Mouse (Mus musculus) ES-Bruce4 (cell line): ENCODE data around the gene Rims4. TPM values are rescaled to one million over a fixed set of nuclear protein-coding genes. Genes with fewer than 3 reads are reported as not detected.

ENCODE experiments used
- H3K27ac ChIP-seq: 2 replicates; pipeline ENCODE4 v1.5.1; 2012; ENCODE audit warnings: low read length, inconsistent platforms; ENCODE audit not compliant: insufficient read depth
- H3K27me3 ChIP-seq: 2 replicates; pipeline ENCODE4 v1.6.1; 2012; ENCODE audit warnings: mild to moderate bottlenecking, low read length, inconsistent platforms; ENCODE audit not compliant: control insufficient read depth, poor library complexity, insufficient read depth, severe bottlenecking
- H3K36me3 ChIP-seq: 2 replicates; pipeline ENCODE4 v1.6.1; 2012; ENCODE audit warnings: inconsistent platforms, mild to moderate bottlenecking, low read length, moderate library complexity; ENCODE audit not compliant: control insufficient read depth, poor library complexity, insufficient read depth, severe bottlenecking
- H3K4me1 ChIP-seq: one replicate; pipeline ENCODE4 v1.8.1; 2011; ENCODE audit warnings: low read length; ENCODE audit not compliant: control insufficient read depth, insufficient read depth
- H3K4me3 ChIP-seq: 2 replicates; pipeline ENCODE4 v1.5.1; 2011; ENCODE audit warnings: low read depth, mild to moderate bottlenecking, low read length
- H3K9ac ChIP-seq: 2 replicates; pipeline ENCODE4 v1.6.1; 2012; ENCODE audit warnings: low read depth, mild to moderate bottlenecking, inconsistent platforms; ENCODE audit not compliant: poor library complexity, severe bottlenecking
- H3K9me3 ChIP-seq: replicated peaks from 2 replicates; pipeline ENCODE4 v1.6.1; 2012; ENCODE audit warnings: mild to moderate bottlenecking, low read length, inconsistent platforms; ENCODE audit not compliant: control insufficient read depth, poor library complexity, insufficient read depth, severe bottlenecking
- CTCF ChIP-seq: IDR thresholded peaks from one replicate; pipeline ENCODE4 v1.8.1; 2011; ENCODE audit warnings: low read depth, low read length
- EP300 ChIP-seq: IDR thresholded peaks from 2 replicates; pipeline ENCODE4 v1.6.1; 2011; ENCODE audit warnings: low read depth, low read length; ENCODE audit not compliant: insufficient read depth
- POLR2A ChIP-seq: IDR thresholded peaks from one replicate; pipeline ENCODE4 v1.8.1; 2011; ENCODE audit warnings: low read length; ENCODE audit not compliant: insufficient read depth
- polyA plus RNA-seq: library from polyadenylated mRNA; stranded (reverse); fragments of >200 nt; gene quantifications from 2 replicates; pipeline ENCODE4 v1.2.4, GENCODE M21; 2011; ENCODE audit warnings: low read depth; ENCODE audit not compliant: missing spikeins, insufficient read depth, insufficient read length

The Rims4 gene
- polyA plus RNA-seq, 1 experiment, result 0.88 TPM

DNA sequence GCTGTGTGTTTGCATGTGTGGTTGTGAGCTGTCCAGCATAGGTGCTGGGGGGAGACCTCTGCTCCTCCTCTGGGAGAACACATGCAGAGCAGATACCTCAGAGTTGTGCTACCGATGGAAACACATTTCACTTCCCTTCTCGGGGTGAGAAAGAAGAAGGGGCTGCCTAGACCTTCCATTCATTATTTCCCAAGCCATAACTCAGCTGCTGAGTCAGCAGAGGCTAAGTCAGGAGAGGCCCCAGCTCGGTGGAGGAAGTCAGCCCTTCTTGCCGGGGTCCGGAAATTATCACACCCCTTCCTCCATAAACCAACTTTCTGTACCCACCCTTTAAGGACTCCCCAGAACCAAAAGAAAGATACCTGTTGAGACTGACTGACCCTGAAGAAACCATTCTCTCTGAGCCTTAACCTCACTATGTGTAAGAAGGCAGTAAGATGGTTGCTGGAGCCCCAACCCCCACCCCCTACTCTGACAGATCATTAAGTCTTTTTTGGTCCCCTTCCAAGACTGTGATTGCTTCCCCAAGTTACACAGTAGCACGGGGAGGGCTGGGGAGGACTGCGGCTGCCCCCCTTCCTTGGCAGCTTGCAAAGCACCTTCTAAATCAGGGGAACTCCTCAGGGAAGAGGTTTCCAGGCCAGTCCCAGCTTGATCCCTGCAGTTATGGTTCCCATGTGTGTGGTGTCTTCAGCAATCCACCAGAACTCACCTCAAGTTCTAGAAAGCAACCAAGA is 10.1 kb upstream of the Rims4 start:
- Histone ChIP-seq H3K4me1 (no peaks in the 10 kb centered on the region), H3K4me3 (no peak overlapping the region), H3K36me3 (no peaks in the 10 kb centered on the region), H3K27ac (no peak overlapping the region), H3K9me3 (no peaks in the 10 kb centered on the region), H3K27me3 (no peaks in the 10 kb centered on the region), H3K9ac (no peak overlapping the region)
- TF ChIP-seq EP300 (no peak), CTCF (no peak), POLR2A (no peak)

DNA sequence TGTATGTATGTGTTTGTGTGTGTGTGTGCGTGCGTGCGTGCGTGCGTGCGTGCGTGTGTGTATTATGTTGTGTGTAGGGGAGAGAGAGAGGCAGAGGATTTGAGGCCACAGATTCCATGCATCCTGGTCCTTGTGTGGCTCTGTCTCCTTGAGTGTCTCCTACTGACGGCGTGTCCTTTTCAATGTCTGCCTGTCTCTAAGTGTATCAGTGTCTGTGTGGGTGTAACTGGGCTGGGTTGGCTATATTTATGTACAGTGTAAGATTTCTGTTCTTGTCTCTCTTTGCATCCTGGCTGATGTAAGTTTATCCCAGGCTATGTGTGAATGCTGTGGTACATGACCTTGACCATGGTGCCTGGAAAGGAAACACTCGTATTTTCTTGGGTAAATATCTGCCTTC is 6.6 kb upstream of the Rims4 start:
- H3K36me3 ChIP-seq, result no peaks in the 10 kb centered on the region
- H3K9ac ChIP-seq, result no peak overlapping the region
- no peaks in the 10 kb centered on the region for H3K9me3 ChIP-seq
- TF ChIP-seq EP300 (no peak), POLR2A (no peak), CTCF (no peak)
- H3K27ac ChIP-seq, result no peak overlapping the region
- no peaks in the 10 kb centered on the region for H3K4me1 ChIP-seq
- H3K27me3 ChIP-seq, result no peaks in the 10 kb centered on the region
- H3K4me3 ChIP-seq, result no peak overlapping the region

DNA sequence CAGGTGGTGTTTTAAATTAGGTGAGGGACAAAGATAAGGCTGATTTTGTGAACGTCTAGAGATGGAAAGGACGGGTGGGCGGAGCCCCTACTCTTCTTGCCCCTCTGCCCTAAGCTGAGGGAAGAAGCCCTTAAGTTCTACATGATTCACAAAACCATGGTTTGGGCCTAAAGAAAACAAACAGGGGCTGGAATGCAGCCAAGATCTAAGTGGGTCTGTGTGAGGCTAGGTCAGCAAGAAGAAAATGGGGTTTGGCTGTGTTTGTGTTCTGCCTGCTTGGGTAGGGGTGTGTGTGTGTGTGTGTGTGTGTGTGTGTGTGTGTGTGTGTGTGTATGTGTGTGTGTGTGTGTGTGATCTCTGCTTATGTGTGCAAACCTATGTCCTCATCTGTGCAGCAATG is 6.0 kb upstream of the Rims4 start:
- Histone ChIP-seq H3K9me3 (no peaks in the 10 kb centered on the region), H3K4me3 (no peak overlapping the region), H3K27ac (no peak overlapping the region), H3K9ac (no peak overlapping the region), H3K4me1 (no peaks in the 10 kb centered on the region), H3K36me3 (no peaks in the 10 kb centered on the region), H3K27me3 (no peaks in the 10 kb centered on the region)
- no peak for TF ChIP-seq EP300

DNA sequence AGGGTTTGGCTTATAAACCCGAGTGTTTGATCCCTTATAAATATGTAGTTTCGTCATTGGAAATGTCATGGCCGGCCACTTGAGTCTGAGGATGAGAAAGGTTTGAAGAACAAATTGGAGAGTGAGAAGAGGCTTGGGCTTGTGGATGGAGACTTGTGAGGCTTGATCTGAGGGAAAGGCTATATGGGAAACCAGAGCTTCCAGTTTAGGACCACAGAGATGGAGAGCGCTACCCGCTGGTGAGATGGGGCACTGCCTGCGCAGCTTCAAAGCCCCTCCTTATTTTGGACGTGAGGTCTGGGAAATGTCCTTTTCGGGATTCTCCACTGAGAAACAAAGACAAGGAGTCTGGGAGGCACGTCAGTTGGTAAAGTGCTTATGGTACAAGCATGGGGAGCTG is 4.6 kb upstream of the Rims4 start:
- H3K9ac ChIP-seq, result no peak overlapping the region
- no peak overlapping the region for H3K4me3 ChIP-seq
- no peak for TF ChIP-seq POLR2A
- TF ChIP-seq CTCF, result peak; percentile 51
- TF ChIP-seq EP300, result no peak
- no peaks in the 10 kb centered on the region for H3K36me3 ChIP-seq
- H3K9me3 ChIP-seq, result no peaks in the 10 kb centered on the region
- no peaks in the 10 kb centered on the region for H3K4me1 ChIP-seq
- H3K27ac ChIP-seq, result no peak overlapping the region
- peaks cover 6% of the 10 kb centered on the region for H3K27me3 ChIP-seq

DNA sequence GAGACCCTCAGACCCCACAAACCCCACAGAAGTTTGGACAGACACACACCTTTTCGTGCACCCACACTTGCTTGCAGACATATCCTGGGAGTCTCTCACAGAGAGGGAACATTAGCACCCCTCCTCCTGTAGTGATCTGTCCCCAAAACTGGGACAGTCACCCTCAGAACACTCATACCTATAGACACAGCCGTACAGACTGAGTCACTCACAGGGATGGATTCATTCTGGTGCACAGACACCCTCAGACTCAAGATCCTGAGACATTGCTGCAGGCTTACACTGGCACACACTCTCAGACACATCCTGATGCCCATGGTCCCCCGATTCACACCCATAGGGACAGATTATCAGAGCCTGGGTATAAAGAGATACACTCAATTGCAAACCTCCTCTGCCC is 1.1 kb upstream of the Rims4 start:
- no peaks in the 10 kb centered on the region for H3K4me1 ChIP-seq
- no peak overlapping the region for H3K9ac ChIP-seq
- H3K9me3 ChIP-seq, result no peaks in the 10 kb centered on the region
- no peak overlapping the region for H3K27ac ChIP-seq
- peaks cover 7% of the 10 kb centered on the region for H3K27me3 ChIP-seq
- TF ChIP-seq CTCF (no peak), POLR2A (no peak), EP300 (no peak)
- peak overlapping the region; percentile 93; the same call in 1 of the 2 replicates for H3K4me3 ChIP-seq
- H3K36me3 ChIP-seq, result no peaks in the 10 kb centered on the region

DNA sequence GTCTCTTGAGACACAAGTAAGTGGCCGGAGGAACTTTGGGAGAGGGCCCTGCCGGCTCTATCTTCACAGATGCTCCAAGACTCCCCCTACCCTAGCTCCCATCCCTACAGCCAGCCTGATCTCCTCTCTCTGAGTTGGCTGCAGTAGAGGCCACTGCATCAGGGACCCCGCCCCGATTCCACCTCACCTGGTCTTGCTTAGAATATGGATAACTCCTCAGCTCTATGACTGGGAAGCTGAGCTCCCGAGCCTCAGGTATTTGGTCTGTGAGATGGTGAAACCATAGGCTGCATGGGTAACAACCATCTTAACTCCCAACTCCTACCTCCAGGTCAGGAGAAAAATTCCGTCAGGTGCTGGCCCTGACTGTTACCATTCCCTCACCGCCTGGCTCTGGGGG is 1.8 kb downstream of the Rims4 start:
- Histone ChIP-seq H3K9ac (no peak overlapping the region), H3K27ac (no peak overlapping the region), H3K4me3 (no peak overlapping the region), H3K36me3 (no peaks in the 10 kb centered on the region), H3K4me1 (peaks cover 2% of the 10 kb centered on the region), H3K9me3 (no peaks in the 10 kb centered on the region), H3K27me3 (peaks cover 7% of the 10 kb centered on the region)
- TF ChIP-seq CTCF (no peak), EP300 (no peak), POLR2A (no peak)
